Mouse (Mus musculus) forebrain, embryonic 15.5 days (tissue): ENCODE measurements around the gene Cnot3. TPM values are rescaled to one million over a fixed set of nuclear protein-coding genes. Genes with fewer than 3 reads are reported as not detected.
"Not testable (repeated sequence)": the region's sequence is repeated elsewhere in the genome, so short reads cannot be mapped to it uniquely, and the experiment has no call there.

Experiments
- ATAC-seq: fragments of 200-750 bp; cut with Nextera tagmentation; replicated peaks from 2 replicates; pipeline ENCODE4 v1.8.0; 2017; ENCODE audit warnings: mild to moderate bottlenecking, moderate TSS enrichment, moderate library complexity
- H3K27ac ChIP-seq: fragments of 300-500 bp; sonication (generic); replicated peaks from 2 replicates; pipeline ENCODE4 v1.5.1; 2015; ENCODE audit warnings: mild to moderate bottlenecking, inconsistent platforms
- H3K27me3 ChIP-seq: fragments of 300-500 bp; sonication (generic); 2 replicates; pipeline ENCODE4 v1.6.1; 2015; ENCODE audit warnings: inconsistent platforms
- H3K36me3 ChIP-seq: fragments of 300-500 bp; sonication (generic); 2 replicates; pipeline ENCODE4 v1.6.1; 2015; ENCODE audit warnings: mild to moderate bottlenecking, inconsistent platforms
- H3K4me1 ChIP-seq: fragments of 300-500 bp; sonication (generic); 2 replicates; pipeline ENCODE4 v1.6.1; 2015; ENCODE audit warnings: inconsistent platforms
- H3K4me2 ChIP-seq: fragments of 300-500 bp; sonication (generic); replicated peaks from 2 replicates; pipeline ENCODE4 v1.6.1; 2015; ENCODE audit warnings: mild to moderate bottlenecking, inconsistent platforms
- H3K4me3 ChIP-seq: fragments of 300-500 bp; sonication (generic); 2 replicates; pipeline ENCODE4 v1.5.1; 2015; ENCODE audit warnings: mild to moderate bottlenecking, inconsistent platforms
- H3K9ac ChIP-seq: fragments of 300-500 bp; sonication (generic); replicated peaks from 2 replicates; pipeline ENCODE4 v1.6.1; 2015; ENCODE audit warnings: mild to moderate bottlenecking, inconsistent platforms
- H3K9me3 ChIP-seq: fragments of 300-500 bp; sonication (generic); 2 replicates; pipeline ENCODE4 v1.6.1; 2016; ENCODE audit warnings: inconsistent platforms
- WGBS: fragments of 180-500 bp; shearing (Covaris S2); methylation state at CpG from one replicate; pipeline ENCODE4 v1.1.7; 2015; ENCODE audit warnings: mixed read lengths; 5-methylcytosine and 5-hydroxymethylcytosine counted together
- polyA plus RNA-seq: library from polyadenylated mRNA; unstranded; fragments of >200 nt; fragmentation: Nextera tagmentation; extraction: Ambion mirVana; gene quantifications from 2 replicates; pipeline ENCODE4 v1.2.1, GENCODE M21; 2015

Gene Cnot3
- polyA plus RNA-seq, 1 experiment from 2014 or later: 49.5 TPM

DNA sequence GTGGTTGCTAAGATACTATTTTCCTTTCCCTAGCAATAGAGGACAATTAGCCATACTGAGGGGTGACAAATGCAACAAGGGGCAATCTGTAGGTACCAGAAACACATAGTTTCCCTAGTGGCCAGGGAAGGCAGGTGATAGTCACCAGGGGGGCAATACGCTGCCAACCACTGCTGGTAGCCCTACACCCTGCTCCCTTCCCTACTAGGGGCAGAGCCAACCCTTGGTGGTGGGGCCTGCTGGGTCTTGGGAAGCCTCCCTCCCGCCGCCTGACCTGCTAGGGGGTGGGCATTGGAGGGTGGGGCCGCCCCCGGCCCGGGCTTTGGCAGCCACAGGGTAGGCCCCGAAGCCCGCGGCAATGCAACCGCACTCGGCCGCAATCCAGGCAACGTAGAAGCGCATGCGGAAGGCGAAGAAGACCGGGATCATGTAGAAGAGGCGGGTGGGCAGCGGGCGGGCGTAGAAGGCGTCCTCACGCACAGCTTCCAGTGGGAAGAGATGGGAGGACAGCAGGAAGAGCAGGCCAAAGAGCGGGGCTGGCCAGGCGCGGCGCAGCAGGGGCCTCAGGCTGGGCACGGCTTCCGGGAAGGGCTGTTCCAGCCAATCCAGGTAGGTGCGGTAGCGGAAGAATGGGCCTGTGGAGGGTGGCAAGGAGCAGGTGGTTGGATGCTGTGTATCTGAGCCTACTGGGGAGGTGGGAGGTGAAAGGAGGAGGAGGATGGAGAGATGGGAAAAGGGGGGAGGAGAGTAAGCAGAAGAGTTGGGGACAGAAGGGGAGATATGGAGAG lies 40.5 kb downstream of the Cnot3 start:
- peaks cover 28% of the 10 kb centered on the region for H3K36me3 ChIP-seq
- H3K4me2 ChIP-seq: no peak overlapping the region
- peak; percentile 9; the same call in 1 of the 2 replicates for ATAC-seq
- peaks cover 7% of the 10 kb centered on the region; the same call in 1 of the 2 replicates for H3K4me1 ChIP-seq
- no peak overlapping the region for H3K4me3 ChIP-seq
- no peak overlapping the region for H3K9ac ChIP-seq
- WGBS: 83% methylated on average over 31 of the region's 31 CpGs
- H3K27ac ChIP-seq: peak overlapping the region; percentile 7; the same call in 1 of the 2 replicates
- no peaks in the 10 kb centered on the region for H3K27me3 ChIP-seq
- no peaks in the 10 kb centered on the region for H3K9me3 ChIP-seq

DNA sequence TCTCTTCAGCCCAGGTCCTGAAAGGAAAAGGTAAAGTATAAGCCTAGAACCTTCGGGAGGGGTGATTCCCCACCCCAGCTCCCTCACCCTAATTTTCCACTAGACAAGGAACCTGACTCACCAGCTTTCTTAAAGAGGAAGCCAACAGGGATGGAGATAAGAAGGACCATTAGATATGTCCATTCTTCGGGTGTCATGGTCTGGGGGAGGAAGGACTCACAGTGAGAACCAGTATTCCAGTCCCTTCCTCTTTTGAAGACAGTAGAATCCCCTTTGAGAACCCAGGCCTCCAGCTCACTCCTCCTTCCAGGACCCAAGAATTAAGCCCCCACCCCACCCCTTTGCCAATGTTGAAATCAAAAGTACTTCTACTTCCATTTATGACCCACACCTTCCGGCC lies 46.9 kb downstream of the Cnot3 start:
- Histone ChIP-seq H3K4me3 (peak overlapping the region; percentile 80), H3K4me2 (peak overlapping the region; percentile 85), H3K27ac (peak overlapping the region; percentile 93), H3K9ac (peak overlapping the region; percentile 92), H3K9me3 (no peaks in the 10 kb centered on the region), H3K27me3 (no peaks in the 10 kb centered on the region), H3K36me3 (peaks cover 21% of the 10 kb centered on the region), H3K4me1 (peaks cover 33% of the 10 kb centered on the region)
- 48% methylated on average over 3 of the region's 3 CpGs for WGBS
- no peak for ATAC-seq

DNA sequence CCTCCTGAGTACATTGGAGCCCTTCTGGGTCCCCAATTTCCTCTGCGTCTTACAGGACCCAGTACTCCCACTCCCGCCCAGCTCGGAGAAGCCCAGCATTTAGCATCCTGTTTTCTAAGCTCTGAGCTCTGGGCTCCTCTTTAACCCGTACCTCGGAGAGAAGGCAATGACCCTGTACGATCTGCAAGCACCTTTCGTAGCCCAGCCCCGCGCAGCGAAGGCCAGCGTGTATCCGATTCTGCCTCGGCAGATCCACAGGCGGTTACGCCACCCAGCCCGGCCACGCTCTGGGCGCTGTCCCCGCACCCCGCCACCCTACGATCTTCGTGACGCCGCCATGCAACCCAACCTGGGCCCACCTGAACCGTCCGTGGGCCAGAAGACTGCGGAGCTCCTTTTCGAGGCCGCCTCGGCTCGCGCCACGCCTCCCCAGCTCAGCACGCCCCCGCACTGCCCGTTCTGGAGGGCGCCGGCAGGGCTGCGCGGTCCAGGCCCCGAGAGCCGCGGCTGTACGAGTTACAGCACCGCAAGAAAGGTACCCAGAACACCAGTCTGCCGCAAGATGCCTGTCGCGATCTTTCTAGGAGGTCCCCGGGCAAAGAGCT lies 47.4 kb downstream of the Cnot3 start, which contains the start of gene Tsen34:
Tsen34 (plus strand) TSS at position 482 of the 605 bp plus-strand sequence.
- Histone ChIP-seq H3K4me3 (peak within 1 kb of the TSS; percentile 80), H3K27me3 (no peaks in the 10 kb centered on the region), H3K4me1 (peaks cover 33% of the 10 kb centered on the region), H3K27ac (peak within 1 kb of the TSS; percentile 93), H3K36me3 (peaks cover 24% of the 10 kb centered on the region), H3K9ac (peak within 1 kb of the TSS; percentile 92), H3K4me2 (peak within 1 kb of the TSS; percentile 85), H3K9me3 (no peaks in the 10 kb centered on the region)
- WGBS: under 1% methylated on average over 49 of the region's 49 CpGs
- ATAC-seq: peak; percentile 79

DNA sequence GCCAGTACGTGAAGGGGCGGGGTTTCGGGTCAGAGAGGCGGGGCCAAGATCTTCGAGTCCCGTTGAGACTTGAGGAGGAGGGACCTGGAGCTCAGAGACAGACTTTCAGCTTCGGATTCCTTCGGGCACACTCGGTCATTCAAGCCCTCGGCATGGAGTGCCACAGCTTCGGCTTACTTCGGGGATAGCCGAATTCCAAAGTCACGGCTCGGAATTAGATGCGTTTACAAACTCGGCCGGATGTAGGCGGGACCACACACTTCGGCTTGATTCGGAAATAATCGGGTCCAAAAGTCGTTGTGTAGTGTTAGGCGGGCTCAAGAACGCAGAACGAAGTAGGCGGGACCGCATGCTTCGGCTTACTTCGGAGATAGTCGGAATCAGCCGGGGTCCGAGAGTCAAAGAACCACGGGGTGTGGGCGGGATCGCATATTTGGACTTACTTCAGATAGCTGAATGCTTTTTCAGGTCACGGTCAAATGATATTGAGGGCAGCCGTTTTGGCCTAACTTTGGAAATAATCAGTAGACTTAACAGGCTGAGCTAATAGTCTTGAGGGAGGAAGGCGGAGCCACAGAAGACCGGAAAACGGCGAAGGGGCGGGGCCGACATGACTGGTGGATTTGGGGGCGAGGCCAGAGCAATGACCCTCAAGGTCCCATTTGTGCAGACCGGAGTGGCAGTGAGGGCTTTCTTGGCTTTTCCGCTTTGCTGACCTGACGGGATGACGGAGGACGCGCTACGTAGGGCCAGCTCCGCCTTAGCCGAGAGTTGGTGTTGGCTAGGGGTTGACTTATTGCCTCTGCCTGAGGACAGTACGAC lies 48.1 kb downstream of the Cnot3 start, which contains the start of gene Mboat7:
Mboat7 (minus strand) TSS at position 537 of the 822 bp plus-strand sequence.
- peak within 1 kb of the TSS; percentile 85 for H3K4me2 ChIP-seq
- peak within 1 kb of the TSS; percentile 93 for H3K27ac ChIP-seq
- H3K4me3 ChIP-seq: peak within 1 kb of the TSS; percentile 80
- peaks cover 33% of the 10 kb centered on the region for H3K4me1 ChIP-seq
- H3K9ac ChIP-seq: peak within 1 kb of the TSS; percentile 92
- H3K27me3 ChIP-seq: no peaks in the 10 kb centered on the region
- WGBS: under 1% methylated on average over 55 of the region's 55 CpGs
- no peaks in the 10 kb centered on the region for H3K9me3 ChIP-seq
- peaks cover 29% of the 10 kb centered on the region for H3K36me3 ChIP-seq
- peak; percentile 93 for ATAC-seq

DNA sequence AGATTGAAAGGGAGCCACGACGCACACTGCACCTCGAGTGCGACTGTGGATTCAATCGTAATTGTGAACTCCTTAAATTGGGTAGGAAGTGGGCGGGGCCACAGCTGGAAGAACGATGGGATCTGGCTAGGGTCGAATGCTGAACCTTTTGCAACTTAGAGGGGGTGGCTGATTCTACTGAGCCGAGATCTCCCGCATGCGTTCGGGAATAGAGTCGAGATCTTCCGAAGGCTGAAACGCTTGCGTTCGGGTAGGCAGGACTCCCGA lies 48.7 kb downstream of the Cnot3 start:
- peak overlapping the region; percentile 85 for H3K4me2 ChIP-seq
- H3K27ac ChIP-seq: peak overlapping the region; percentile 93
- ATAC-seq: no peak
- no peaks in the 10 kb centered on the region for H3K27me3 ChIP-seq
- H3K36me3 ChIP-seq: peaks cover 32% of the 10 kb centered on the region
- H3K9me3 ChIP-seq: no peaks in the 10 kb centered on the region
- H3K9ac ChIP-seq: peak overlapping the region; percentile 92
- peak overlapping the region; percentile 80 for H3K4me3 ChIP-seq
- 0% methylated on average over 18 of the region's 18 CpGs for WGBS
- H3K4me1 ChIP-seq: peaks cover 33% of the 10 kb centered on the region

DNA sequence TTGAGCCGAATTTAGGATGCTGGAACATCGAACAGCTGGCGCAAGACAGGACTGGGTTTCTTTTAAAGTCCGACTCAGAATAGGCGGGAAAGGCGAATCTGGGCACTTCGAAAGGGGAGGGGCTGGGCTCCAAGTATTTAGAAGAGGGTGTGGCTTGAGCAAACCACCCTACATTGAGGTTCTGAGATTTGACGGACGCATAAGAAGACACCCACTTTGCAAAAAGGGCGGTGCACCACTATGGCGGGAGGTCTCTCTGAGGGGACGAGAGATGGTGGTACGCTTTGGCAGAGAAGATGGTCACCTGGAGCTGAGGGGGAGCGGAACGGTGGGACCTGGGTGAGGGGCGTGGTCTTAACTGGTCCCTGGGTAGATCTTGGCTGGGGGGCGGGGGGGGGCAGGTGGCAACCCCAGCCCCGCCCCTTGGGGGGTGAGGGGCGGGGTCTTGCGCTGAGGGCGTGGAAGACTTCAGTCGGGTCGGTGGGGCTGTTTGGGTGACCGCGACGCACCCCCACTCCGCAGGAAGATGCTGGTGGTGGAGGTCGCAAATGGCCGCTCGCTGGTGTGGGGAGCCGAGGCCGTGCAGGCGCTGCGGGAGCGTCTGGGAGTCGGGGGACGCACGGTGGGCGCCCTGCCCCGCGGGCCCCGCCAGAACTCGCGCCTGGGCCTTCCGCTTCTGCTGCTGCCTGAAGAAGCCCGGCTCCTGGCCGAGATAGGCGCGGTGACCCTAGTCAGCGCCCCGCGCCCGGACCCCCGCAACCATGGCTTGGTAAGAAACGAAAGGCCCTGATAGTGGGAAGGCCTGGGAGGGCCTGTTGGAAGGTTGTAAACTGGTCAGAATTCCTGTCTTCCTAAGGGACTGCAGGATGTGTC lies 49.2 kb downstream of the Cnot3 start:
- under 1% methylated on average over 45 of the region's 55 CpGs for WGBS
- H3K27ac ChIP-seq: peak overlapping the region; percentile 93
- no peaks in the 10 kb centered on the region for H3K27me3 ChIP-seq
- peak overlapping the region; percentile 85 for H3K4me2 ChIP-seq
- ATAC-seq: peak; percentile 30
- H3K36me3 ChIP-seq: peaks cover 37% of the 10 kb centered on the region
- no peaks in the 10 kb centered on the region for H3K9me3 ChIP-seq
- peaks cover 33% of the 10 kb centered on the region for H3K4me1 ChIP-seq
- peak overlapping the region; percentile 92 for H3K9ac ChIP-seq
- H3K4me3 ChIP-seq: peak overlapping the region; percentile 80

DNA sequence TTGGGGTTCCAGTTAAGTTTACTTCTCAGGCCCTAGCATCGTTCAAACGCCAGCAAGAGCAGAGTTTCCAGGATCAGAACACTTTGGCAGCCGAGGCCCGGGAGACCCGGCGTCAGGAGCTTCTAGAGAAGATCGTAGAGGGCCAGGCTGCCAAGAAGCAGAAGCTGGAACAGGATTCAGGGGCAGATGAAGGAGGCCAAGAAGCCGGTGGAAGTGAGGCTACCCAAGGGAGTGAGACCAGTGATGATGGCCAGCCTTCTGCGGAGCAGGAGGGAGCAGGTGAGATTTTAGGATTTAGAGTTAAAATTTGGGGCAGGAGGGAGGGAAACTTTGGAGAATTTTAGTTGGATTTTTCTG lies 49.9 kb downstream of the Cnot3 start:
- peak overlapping the region; percentile 80 for H3K4me3 ChIP-seq
- H3K9me3 ChIP-seq, H3K27me3 ChIP-seq, ATAC-seq: not testable (repeated sequence)
- peak overlapping the region; percentile 93 for H3K27ac ChIP-seq
- H3K4me1 ChIP-seq: peaks cover 33% of the 10 kb centered on the region
- peak overlapping the region; percentile 92 for H3K9ac ChIP-seq
- H3K4me2 ChIP-seq: peak overlapping the region; percentile 85
- peaks cover 42% of the 10 kb centered on the region for H3K36me3 ChIP-seq
- 3% methylated on average over 9 of the region's 9 CpGs for WGBS

DNA sequence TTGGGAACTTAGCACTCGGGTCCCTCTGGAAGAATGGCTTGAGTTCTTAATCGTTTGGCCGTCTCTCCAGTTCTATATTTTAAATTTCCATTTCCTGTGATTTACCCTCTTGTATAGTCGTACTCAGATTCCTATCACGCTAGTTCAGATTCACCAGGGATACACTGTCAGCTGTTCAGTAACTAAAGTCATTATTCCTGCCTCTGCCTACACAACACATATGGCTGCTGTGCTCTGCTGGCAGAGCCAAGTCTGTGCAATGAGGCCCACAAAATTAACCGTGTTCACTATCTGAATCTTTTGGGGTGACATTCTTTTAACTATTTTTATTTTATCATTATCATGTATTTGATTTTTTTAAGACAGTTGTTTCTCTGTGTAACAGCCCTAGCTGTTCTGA lies 53.4 kb downstream of the Cnot3 start:
- Histone ChIP-seq H3K27me3 (no peaks in the 10 kb centered on the region), H3K27ac (no peak overlapping the region), H3K36me3 (peaks cover 48% of the 10 kb centered on the region), H3K4me2 (no peak overlapping the region), H3K4me3 (no peak overlapping the region), H3K9ac (no peak overlapping the region), H3K9me3 (no peaks in the 10 kb centered on the region), H3K4me1 (peaks cover 20% of the 10 kb centered on the region)
- WGBS: 92% methylated on average over 6 of the region's 6 CpGs
- ATAC-seq: no peak

DNA sequence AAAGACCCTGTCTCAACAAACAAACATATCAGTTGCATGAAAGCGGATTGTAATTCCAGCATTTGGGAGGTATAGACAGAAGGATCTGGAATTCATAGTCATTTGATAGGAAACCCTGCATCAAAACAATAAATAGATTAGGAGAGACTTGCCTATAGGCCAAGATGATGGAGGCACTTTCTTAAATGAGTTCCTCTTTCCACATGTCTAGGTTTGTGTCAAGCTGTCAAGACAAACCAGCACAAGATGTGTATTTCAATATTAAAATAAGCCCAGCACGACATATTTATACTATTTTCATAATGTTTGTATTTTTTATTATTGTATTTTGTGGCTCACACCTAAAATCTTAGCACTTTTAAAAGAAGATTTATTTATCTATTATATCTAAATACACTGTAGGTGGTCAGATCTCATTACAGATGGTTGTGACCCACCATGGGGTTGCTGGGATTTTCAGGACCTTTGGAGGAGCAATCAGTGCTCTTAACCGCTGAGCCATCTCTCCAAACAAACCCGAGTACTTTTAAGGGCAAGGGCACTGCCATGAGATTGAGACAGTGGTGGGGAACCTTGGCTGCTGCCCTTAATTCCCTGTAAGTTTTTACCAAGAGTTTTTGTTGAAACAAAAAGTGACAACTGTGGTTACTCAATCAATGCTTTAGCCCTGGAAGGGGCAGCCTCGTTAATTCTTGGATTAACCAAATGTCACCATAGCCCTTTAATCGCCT lies 58.2 kb downstream of the Cnot3 start:
- peak overlapping the region; percentile 95 for H3K27ac ChIP-seq
- peak overlapping the region; percentile 85 for H3K4me3 ChIP-seq
- 20% methylated on average over 6 of the region's 6 CpGs for WGBS
- H3K9ac ChIP-seq: peak overlapping the region; percentile 54
- H3K4me1 ChIP-seq: peaks cover 29% of the 10 kb centered on the region
- peak; percentile 49 for ATAC-seq
- H3K9me3 ChIP-seq: no peaks in the 10 kb centered on the region
- H3K27me3 ChIP-seq: no peaks in the 10 kb centered on the region
- peak overlapping the region; percentile 79 for H3K4me2 ChIP-seq
- peaks cover 48% of the 10 kb centered on the region for H3K36me3 ChIP-seq

DNA sequence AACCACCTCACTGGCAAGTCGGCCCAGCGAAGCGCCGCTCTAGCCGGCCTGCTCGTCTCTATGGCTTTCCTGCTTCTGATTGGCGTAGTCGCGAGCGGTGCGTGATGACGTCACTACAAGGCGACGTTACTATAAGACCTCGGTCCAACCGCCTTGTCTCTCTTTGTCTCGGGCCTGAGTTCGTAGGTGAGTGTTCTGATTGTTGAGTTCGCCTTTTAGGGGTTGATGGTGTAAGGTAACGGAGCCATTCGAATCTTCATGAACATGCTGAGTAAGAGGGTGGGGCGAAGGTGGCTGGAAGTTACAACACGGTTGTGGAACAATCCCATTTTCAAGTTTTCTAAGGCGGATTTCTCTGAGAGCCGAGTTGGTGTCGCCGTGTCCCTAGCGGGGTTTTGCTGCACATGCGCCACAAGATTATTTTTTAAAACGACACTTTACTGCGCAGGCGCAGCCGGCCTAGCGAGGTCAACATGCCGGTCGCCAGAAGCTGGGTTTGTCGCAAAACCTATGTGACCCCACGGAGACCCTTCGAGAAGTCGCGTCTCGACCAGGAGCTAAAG lies 58.9 kb downstream of the Cnot3 start, which contains the start of gene Rps9:
Rps9 (plus strand) TSS at position 115 of the 563 bp plus-strand sequence.
- Histone ChIP-seq H3K4me1 (peaks cover 29% of the 10 kb centered on the region), H3K27me3 (no peaks in the 10 kb centered on the region), H3K9me3 (no peaks in the 10 kb centered on the region), H3K4me3 (peak within 1 kb of the TSS; percentile 85), H3K4me2 (peak within 1 kb of the TSS; percentile 79), H3K9ac (peak within 1 kb of the TSS; percentile 73), H3K27ac (peak within 1 kb of the TSS; percentile 95), H3K36me3 (peaks cover 42% of the 10 kb centered on the region)
- WGBS: under 1% methylated on average over 42 of the region's 42 CpGs
- peak; percentile 94 for ATAC-seq
